Mouse (Mus musculus) midbrain, embryonic 14.5 days (tissue): Measurements from ENCODE around the gene Zfp655. TPM values are rescaled to one million over a fixed set of nuclear protein-coding genes. Genes with fewer than 3 reads are reported as not detected.
"Not testable (repeated sequence)": the region's sequence is repeated elsewhere in the genome, so short reads cannot be mapped to it uniquely, and the experiment has no call there.

Source experiments
- ATAC-seq: fragments of 200-750 bp; cut with Nextera tagmentation; 2 replicates; pipeline ENCODE4 v1.8.0; 2017; ENCODE audit warnings: moderate number of reproducible peaks, moderate library complexity; ENCODE audit not compliant: low FRiP score, low TSS enrichment
- DNase-seq: peaks from one replicate; pipeline ENCODE4 v3.0.0-alpha.2; 2015
- H3K27ac ChIP-seq: fragments of 300-500 bp; sonication (generic); replicated peaks from 2 replicates; pipeline ENCODE4 v1.5.1; 2014; ENCODE audit warnings: mild to moderate bottlenecking, low read depth, low read length, moderate library complexity
- H3K27me3 ChIP-seq: fragments of 300-500 bp; sonication (generic); 2 replicates; pipeline ENCODE4 v1.6.1; 2014; ENCODE audit warnings: low read length, control low read depth, mixed read lengths; ENCODE audit not compliant: control insufficient read depth, insufficient read depth
- H3K36me3 ChIP-seq: fragments of 300-500 bp; sonication (generic); 2 replicates; pipeline ENCODE4 v1.6.1; 2014; ENCODE audit warnings: low read length, control low read depth; ENCODE audit not compliant: control insufficient read depth, insufficient read depth
- H3K4me1 ChIP-seq: fragments of 300-500 bp; sonication (generic); 2 replicates; pipeline ENCODE4 v1.6.1; 2014; ENCODE audit warnings: mild to moderate bottlenecking, antibody characterized with exemption, low read length, control low read depth; ENCODE audit not compliant: control insufficient read depth, insufficient read depth
- H3K4me2 ChIP-seq: fragments of 300-500 bp; sonication (generic); 2 replicates; pipeline ENCODE4 v1.6.1; 2014; ENCODE audit warnings: mild to moderate bottlenecking, low read length, moderate library complexity
- H3K4me3 ChIP-seq: fragments of 300-500 bp; sonication (generic); replicated peaks from 2 replicates; pipeline ENCODE4 v1.5.1; 2014; ENCODE audit warnings: low read depth, low read length
- H3K9ac ChIP-seq: fragments of 300-500 bp; sonication (generic); replicated peaks from 2 replicates; pipeline ENCODE4 v1.6.1; 2014; ENCODE audit warnings: mild to moderate bottlenecking, low read length, moderate library complexity
- H3K9me3 ChIP-seq: fragments of 300-500 bp; sonication (generic); 2 replicates; pipeline ENCODE4 v1.6.1; 2016; ENCODE audit warnings: low read length, control low read depth, mixed read lengths; ENCODE audit not compliant: control insufficient read depth
- WGBS: fragments of 180-500 bp; shearing (Covaris S2); extraction: QIAGEN DNeasy Blood & Tissue Kit; methylation state at CpG from one replicate; pipeline ENCODE4 v1.1.7; 2014; 5-methylcytosine and 5-hydroxymethylcytosine counted together
- polyA plus RNA-seq: library from polyadenylated mRNA; unstranded; fragments of >200 nt; fragmentation: Nextera tagmentation; extraction: Ambion mirVana; gene quantifications from 2 replicates; pipeline ENCODE4 v1.2.1, GENCODE M21; 2014

The Zfp655 gene
- polyA plus RNA-seq, 1 experiment from 2014 or later, result 44.4 TPM

GRCm38 (mm10) chr5:145214679-145215078 lies 16.8 kb upstream of the Zfp655 start:
- no peaks in the 10 kb centered on the region for H3K9me3 ChIP-seq
- ATAC-seq (no peak), DNase-seq (no peak)
- 75% methylated on average over 4 of the region's 4 CpGs for WGBS
- H3K9ac ChIP-seq, result no peak overlapping the region
- no peak overlapping the region for H3K27ac ChIP-seq
- H3K4me3 ChIP-seq, result no peak overlapping the region
- H3K4me2 ChIP-seq, result no peak overlapping the region
- no peaks in the 10 kb centered on the region for H3K27me3 ChIP-seq
- H3K36me3 ChIP-seq, result peaks cover 50% of the 10 kb centered on the region
- no peaks in the 10 kb centered on the region for H3K4me1 ChIP-seq

- Histone ChIP-seq H3K36me3 (peaks cover 57% of the 10 kb centered on the region), H3K4me1 (no peaks in the 10 kb centered on the region), H3K27ac (no peak overlapping the region), H3K9me3 (no peaks in the 10 kb centered on the region), H3K4me3 (no peak overlapping the region), H3K27me3 (no peaks in the 10 kb centered on the region), H3K9ac (no peak overlapping the region), H3K4me2 (no peak overlapping the region)
- DNase-seq, result no peak
- 88% methylated on average over 6 of the region's 6 CpGs for WGBS
- no peak for ATAC-seq
Measured at GRCm38 (mm10) chr5:145217746-145218145, 13.8 kb upstream of the Zfp655 start.

GRCm38 (mm10) chr5:145218206-145218605 lies 13.3 kb upstream of the Zfp655 start:
- H3K36me3 ChIP-seq, result peaks cover 58% of the 10 kb centered on the region
- no peak overlapping the region for H3K4me3 ChIP-seq
- 97% methylated on average over 21 of the region's 21 CpGs for WGBS
- H3K4me1 ChIP-seq, result no peaks in the 10 kb centered on the region
- no peak overlapping the region for H3K4me2 ChIP-seq
- H3K9me3 ChIP-seq, result no peaks in the 10 kb centered on the region
- H3K27ac ChIP-seq, result no peak overlapping the region
- DNase-seq (no peak), ATAC-seq (no peak)
- H3K9ac ChIP-seq, result no peak overlapping the region
- H3K27me3 ChIP-seq, result no peaks in the 10 kb centered on the region

GRCm38 (mm10) chr5:145218671-145219070 lies 12.8 kb upstream of the Zfp655 start:
- WGBS, result 95% methylated on average over 20 of the region's 20 CpGs
- H3K9me3 ChIP-seq, result no peaks in the 10 kb centered on the region
- no peak overlapping the region for H3K4me3 ChIP-seq
- peaks cover 55% of the 10 kb centered on the region for H3K36me3 ChIP-seq
- H3K27me3 ChIP-seq, result no peaks in the 10 kb centered on the region
- H3K27ac ChIP-seq, result no peak overlapping the region
- H3K9ac ChIP-seq, result no peak overlapping the region
- DNase-seq (no peak), ATAC-seq (no peak)
- no peaks in the 10 kb centered on the region for H3K4me1 ChIP-seq
- no peak overlapping the region for H3K4me2 ChIP-seq

GRCm38 (mm10) chr5:145219981-145220380 lies 11.5 kb upstream of the Zfp655 start:
- no peaks in the 10 kb centered on the region for H3K27me3 ChIP-seq
- ATAC-seq (no peak), DNase-seq (no peak)
- H3K27ac ChIP-seq, result no peak overlapping the region
- WGBS, result 94% methylated on average over 8 of the region's 8 CpGs
- no peak overlapping the region for H3K4me2 ChIP-seq
- no peaks in the 10 kb centered on the region for H3K9me3 ChIP-seq
- peaks cover 52% of the 10 kb centered on the region for H3K36me3 ChIP-seq
- no peak overlapping the region for H3K9ac ChIP-seq
- no peak overlapping the region for H3K4me3 ChIP-seq
- H3K4me1 ChIP-seq, result no peaks in the 10 kb centered on the region

DNA sequence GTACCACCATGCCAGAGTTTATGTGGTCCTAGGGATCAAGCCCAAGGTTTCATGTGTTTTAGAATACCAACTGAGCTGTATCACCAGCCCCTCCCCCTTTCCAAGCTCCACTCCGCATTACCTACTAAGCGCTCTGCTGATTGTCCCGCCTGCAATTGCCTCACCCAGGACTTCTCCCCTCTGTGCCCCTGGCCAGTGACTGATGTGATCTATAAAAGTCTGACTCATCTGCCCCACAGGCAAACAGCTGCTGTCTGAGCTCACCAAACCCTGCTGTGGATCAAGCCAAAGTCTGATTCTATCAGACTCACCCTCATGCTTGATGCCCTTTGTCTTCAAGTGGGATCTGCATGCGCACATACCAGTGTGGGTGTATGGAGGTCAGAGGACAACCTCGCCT lies 8.7 kb upstream of the Zfp655 start:
- Histone ChIP-seq H3K9ac (no peak overlapping the region), H3K9me3 (no peaks in the 10 kb centered on the region), H3K4me1 (no peaks in the 10 kb centered on the region), H3K36me3 (peaks cover 46% of the 10 kb centered on the region), H3K4me3 (no peak overlapping the region), H3K27ac (no peak overlapping the region), H3K4me2 (no peak overlapping the region), H3K27me3 (no peaks in the 10 kb centered on the region)
- DNase-seq, result no peak
- WGBS, result 85% methylated on average over 5 of the region's 5 CpGs
- no peak for ATAC-seq

DNA sequence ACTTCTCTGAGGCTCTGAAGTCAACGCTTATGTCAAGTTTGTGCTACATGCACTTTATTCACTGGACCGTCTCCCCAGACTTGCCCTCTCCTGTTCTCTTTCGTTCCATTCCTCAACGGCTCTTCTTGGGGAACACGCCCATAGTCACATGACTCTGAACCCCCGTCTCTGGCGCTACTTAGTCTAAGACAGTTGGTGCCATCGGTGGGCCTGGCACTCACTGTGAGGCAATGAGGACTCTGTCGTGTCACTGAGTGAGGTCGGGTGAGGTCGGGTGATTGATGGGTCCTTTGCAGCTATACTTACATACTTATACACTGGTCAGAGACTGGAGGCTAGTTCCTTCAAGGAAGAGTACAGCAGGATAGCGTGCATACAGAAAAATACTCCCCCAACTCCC lies 8.1 kb upstream of the Zfp655 start:
- Histone ChIP-seq H3K4me3 (no peak overlapping the region), H3K27ac (no peak overlapping the region), H3K9me3 (no peaks in the 10 kb centered on the region), H3K4me2 (no peak overlapping the region), H3K9ac (no peak overlapping the region), H3K4me1 (no peaks in the 10 kb centered on the region), H3K27me3 (no peaks in the 10 kb centered on the region), H3K36me3 (peaks cover 40% of the 10 kb centered on the region)
- DNase-seq (no peak), ATAC-seq (no peak)
- WGBS, result 87% methylated on average over 12 of the region's 12 CpGs

DNA sequence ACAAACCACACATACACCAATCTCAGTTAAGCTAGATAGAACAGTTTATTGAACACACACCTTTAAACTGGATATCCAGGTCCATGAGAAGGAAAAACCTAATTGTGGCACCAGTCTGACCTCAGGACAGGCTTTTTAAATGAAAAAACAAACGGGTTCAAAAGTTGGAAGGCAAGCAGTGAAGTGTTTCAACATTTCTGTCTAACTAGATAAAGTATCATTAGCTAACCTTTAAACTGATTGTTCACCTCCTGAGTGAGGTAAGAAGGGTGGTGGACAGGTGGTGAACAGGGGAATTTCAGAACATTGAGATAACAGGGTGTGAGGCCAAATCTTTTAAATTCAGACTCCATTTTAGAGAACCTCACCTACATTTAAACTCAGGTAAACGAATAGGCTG lies 5.1 kb upstream of the Zfp655 start:
- no peaks in the 10 kb centered on the region for H3K4me1 ChIP-seq
- H3K4me3 ChIP-seq, result no peak overlapping the region
- H3K9me3 ChIP-seq, result no peaks in the 10 kb centered on the region
- ATAC-seq, result no peak
- peaks cover 13% of the 10 kb centered on the region for H3K36me3 ChIP-seq
- H3K9ac ChIP-seq, result no peak overlapping the region
- DNase-seq, result no peak
- H3K27ac ChIP-seq, result no peak overlapping the region
- 58% methylated on average over 2 of the region's 2 CpGs for WGBS
- no peak overlapping the region for H3K4me2 ChIP-seq
- no peaks in the 10 kb centered on the region for H3K27me3 ChIP-seq

DNA sequence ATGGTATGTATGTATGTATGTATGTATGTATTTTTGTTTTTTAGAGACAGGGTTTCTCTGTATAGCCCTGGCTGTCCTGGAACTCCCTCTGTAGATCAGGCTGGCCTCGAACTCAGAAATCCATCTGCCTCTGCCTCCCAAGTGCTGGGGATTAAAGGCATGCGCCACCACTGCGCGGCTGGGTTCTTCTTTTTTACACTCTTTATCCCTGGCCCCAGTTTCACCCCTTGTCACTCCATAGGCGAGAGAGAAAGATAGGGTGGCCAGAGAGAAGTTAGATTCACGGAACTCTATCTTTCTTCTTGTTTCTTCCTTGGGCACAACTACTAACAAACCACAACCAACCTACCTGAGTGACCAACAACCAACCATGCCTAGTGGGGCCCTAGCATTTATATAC lies 2.2 kb upstream of the Zfp655 start:
- peaks cover 12% of the 10 kb centered on the region for H3K36me3 ChIP-seq
- DNase-seq, H3K9me3 ChIP-seq, H3K4me3 ChIP-seq, H3K27me3 ChIP-seq, H3K4me2 ChIP-seq, ATAC-seq, H3K27ac ChIP-seq, H3K9ac ChIP-seq, H3K4me1 ChIP-seq: not testable (repeated sequence)
- 83% methylated on average over 6 of the region's 6 CpGs for WGBS
